Mouse (Mus musculus) MEL (cell line): ENCODE data around the gene Ptprn2. TPM values are rescaled to one million over a fixed set of nuclear protein-coding genes. Genes with fewer than 3 reads are reported as not detected.

ENCODE experiments used
- DNase-seq: peaks from one replicate; pipeline ENCODE4 v3.0.0; 2011; ENCODE audit warnings: low read depth, low spot score
- H3K27ac ChIP-seq: 2 replicates; pipeline ENCODE4 v1.5.1; 2012; ENCODE audit warnings: low read depth, mild to moderate bottlenecking, control low read depth, low read length, moderate library complexity; ENCODE audit not compliant: control insufficient read depth
- H3K27me3 ChIP-seq, 2 experiments: fragments of 150-350 bp in 1 of 2; sonication (generic) in 1 of 2; 2 replicates each; pipeline ENCODE4 v1.6.1; 2012; ENCODE audit warnings: low read length in 2 of 2, mild to moderate bottlenecking in 2 of 2, improper control_type of control experiment in 1 of 2, moderate library complexity in 1 of 2; ENCODE audit not compliant: insufficient read depth in 2 of 2, control insufficient read depth in 1 of 2
- H3K36me3 ChIP-seq, 2 experiments: 2 replicates each; pipeline ENCODE4 v1.6.1; 2012 to 2014; ENCODE audit warnings: low read length in 2 of 2, improper control_type of control experiment in 1 of 2, inconsistent platforms in 1 of 2, mild to moderate bottlenecking in 1 of 2; ENCODE audit not compliant: insufficient read depth in 2 of 2, control insufficient read depth in 1 of 2
- H3K4me1 ChIP-seq, 2 experiments: fragments of 150-350 bp in 1 of 2; sonication (generic) in 1 of 2; 2 replicates each; pipeline ENCODE4 v1.6.1; 2012; ENCODE audit warnings: low read length in 2 of 2, improper control_type of control experiment in 1 of 2, mild to moderate bottlenecking in 1 of 2; ENCODE audit not compliant: insufficient read depth in 2 of 2, control insufficient read depth in 1 of 2
- H3K4me3 ChIP-seq, 2 experiments: fragments of 150-350 bp in 1 of 2; sonication (generic) in 1 of 2; 2 replicates each; pipeline ENCODE4 v1.5.1; 2012; ENCODE audit warnings: low read depth in 2 of 2, low read length in 2 of 2, mild to moderate bottlenecking in 2 of 2, moderate library complexity in 2 of 2, control low read depth in 1 of 2, improper control_type of control experiment in 1 of 2; ENCODE audit not compliant: control insufficient read depth in 1 of 2, insufficient read depth in 1 of 2
- H3K79me2 ChIP-seq: 2 replicates; pipeline ENCODE4 v1.6.1; 2012; ENCODE audit warnings: mild to moderate bottlenecking, low read length, moderate library complexity; ENCODE audit not compliant: control insufficient read depth, poor library complexity, insufficient read depth
- H3K9ac ChIP-seq: 2 replicates; pipeline ENCODE4 v1.6.1; 2012; ENCODE audit warnings: low read depth, mild to moderate bottlenecking, control low read depth, low read length, moderate library complexity; ENCODE audit not compliant: control insufficient read depth, poor library complexity, severe bottlenecking
- H3K9me3 ChIP-seq: fragments of 150-350 bp; sonication (generic); replicated peaks from 2 replicates; pipeline ENCODE4 v1.6.1; 2012; ENCODE audit warnings: mild to moderate bottlenecking, low read length, improper control_type of control experiment, moderate library complexity; ENCODE audit not compliant: insufficient read depth
- CHD1 ChIP-seq: IDR thresholded peaks from 2 replicates; pipeline ENCODE4 v1.6.1; 2012; ENCODE audit warnings: low read depth, mild to moderate bottlenecking, inconsistent platforms, low read length, improper control_type of control experiment
- E2F4 ChIP-seq: IDR thresholded peaks from 2 replicates; pipeline ENCODE4 v1.6.1; 2011; ENCODE audit warnings: low read depth, low read length, improper control_type of control experiment, borderline replicate concordance
- ELF1 ChIP-seq: IDR thresholded peaks from 2 replicates; pipeline ENCODE4 v1.6.1; 2014; ENCODE audit warnings: low read depth, mild to moderate bottlenecking, inconsistent platforms, low read length, improper control_type of control experiment, moderate library complexity
- EP300 ChIP-seq, 2 experiments: IDR thresholded peaks; 2 replicates each; pipeline ENCODE4 v1.6.1; 2011; ENCODE audit warnings: improper control_type of control experiment in 2 of 2, low read length in 2 of 2, low read depth in 1 of 2, mild to moderate bottlenecking in 1 of 2
- GATA1 ChIP-seq: IDR thresholded peaks from 2 replicates; pipeline ENCODE4 v1.6.1; 2011; ENCODE audit warnings: low read depth, low read length, improper control_type of control experiment
- HCFC1 ChIP-seq: IDR thresholded peaks from 2 replicates; pipeline ENCODE4 v1.6.1; 2012; ENCODE audit warnings: low read depth, mild to moderate bottlenecking, inconsistent platforms, low read length, improper control_type of control experiment, moderate library complexity
- MAFK ChIP-seq: IDR thresholded peaks from 2 replicates; pipeline ENCODE4 v1.6.1; 2011; ENCODE audit warnings: low read depth, mild to moderate bottlenecking, low read length, improper control_type of control experiment, borderline replicate concordance
- MAZ ChIP-seq: IDR thresholded peaks from 2 replicates; pipeline ENCODE4 v1.6.1; 2012; ENCODE audit warnings: low read depth, mild to moderate bottlenecking, inconsistent platforms, low read length, improper control_type of control experiment
- MEF2A ChIP-seq: IDR thresholded peaks from 2 replicates; pipeline ENCODE4 v1.6.1; 2014; ENCODE audit warnings: low read depth, mild to moderate bottlenecking, inconsistent platforms, low read length, improper control_type of control experiment; ENCODE audit not compliant: poor library complexity, insufficient replicate concordance, severe bottlenecking; ENCODE audit errors: extremely low read depth
- NRF1 ChIP-seq: IDR thresholded peaks from 2 replicates; pipeline ENCODE4 v1.6.1; 2014; ENCODE audit warnings: low read depth, mild to moderate bottlenecking, inconsistent platforms, low read length, improper control_type of control experiment, moderate library complexity; ENCODE audit not compliant: poor library complexity, insufficient read depth, severe bottlenecking
- POLR2AphosphoS2 ChIP-seq: IDR thresholded peaks from 2 replicates; pipeline ENCODE4 v1.6.1; 2011; ENCODE audit warnings: low read length, improper control_type of control experiment
- POLR2AphosphoS5 ChIP-seq: IDR thresholded peaks from 2 replicates; pipeline ENCODE4 v1.6.1; 2012; ENCODE audit warnings: low read depth, borderline replicate concordance, mild to moderate bottlenecking, inconsistent platforms, low read length, moderate library complexity, mixed read lengths
- SMC3 ChIP-seq: IDR thresholded peaks from 2 replicates; pipeline ENCODE4 v1.6.1; 2011; ENCODE audit warnings: low read depth, low read length, improper control_type of control experiment
- ZKSCAN1 ChIP-seq: IDR thresholded peaks from 2 replicates; pipeline ENCODE4 v1.6.1; 2012; ENCODE audit warnings: low read depth, mild to moderate bottlenecking, inconsistent platforms, low read length, improper control_type of control experiment, moderate library complexity
- ZMIZ1 ChIP-seq: IDR thresholded peaks from 2 replicates; pipeline ENCODE4 v1.6.1; 2012; ENCODE audit warnings: low read depth, mild to moderate bottlenecking, inconsistent platforms, low read length, improper control_type of control experiment, moderate library complexity
- ZNF384 ChIP-seq: IDR thresholded peaks from 2 replicates; pipeline ENCODE4 v1.6.1; 2012; ENCODE audit warnings: low read depth, mild to moderate bottlenecking, inconsistent platforms, low read length, improper control_type of control experiment
- polyA plus RNA-seq, 2 experiments: library from polyadenylated mRNA; stranded (reverse) in 1 of 2; unstranded in 1 of 2; fragments of >175 nt in 1 of 2; fragments of >200 nt in 1 of 2; gene quantifications; 2 replicates each; pipeline versions ENCODE4 v1.2.1 to v1.2.4; 2012; ENCODE audit warnings: low replicate concordance in 2 of 2, low read depth in 1 of 2; ENCODE audit not compliant: insufficient read length in 2 of 2, insufficient read depth in 1 of 2, missing spikeins in 1 of 2
- total RNA-seq: library from RNA; depleted of rRNA; stranded (reverse); fragments of 300-350 nt; gene quantifications from 2 replicates; pipeline ENCODE4 v1.2.3, GENCODE M21; 2012

Ptprn2 gene
- total and polyA plus RNA-seq, 3 experiments = not detected

DNA sequence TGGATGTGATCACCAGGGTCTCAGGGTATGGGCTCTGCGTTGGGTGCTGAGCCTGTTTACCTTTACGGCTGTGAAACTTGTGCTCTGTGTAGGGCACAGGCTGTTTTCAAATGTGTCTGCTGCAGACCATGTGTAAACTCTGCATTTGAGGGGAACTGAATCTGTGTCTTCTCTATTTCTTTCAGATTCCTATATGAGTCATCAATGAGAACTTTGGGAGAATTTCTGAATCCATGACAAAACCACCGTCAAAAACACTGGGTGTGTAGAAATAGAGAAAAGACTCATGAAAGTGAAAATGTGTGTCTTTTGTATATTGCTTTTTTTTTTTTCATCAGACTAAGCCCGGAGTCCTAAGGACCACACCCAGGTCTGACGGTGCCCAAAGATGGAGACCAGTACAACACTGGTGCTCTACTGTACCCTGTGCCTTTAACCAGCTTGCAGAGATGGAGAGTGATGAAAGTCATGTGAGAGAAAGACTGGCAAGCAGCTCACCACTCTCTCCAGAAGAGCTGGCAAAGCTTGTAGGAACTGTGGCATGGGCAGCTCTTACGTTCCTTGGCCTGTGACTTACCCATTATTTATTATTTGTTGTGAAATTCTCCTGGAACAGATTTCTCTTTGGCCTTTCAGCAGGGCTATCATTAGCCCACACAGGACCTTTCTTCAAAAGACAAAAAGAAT lies 25.0 kb upstream of the Ptprn2 start:
- no peaks in the 10 kb centered on the region for H3K4me1 ChIP-seq
- H3K4me3 ChIP-seq = no peak overlapping the region
- no peak overlapping the region for H3K9ac ChIP-seq
- no peaks in the 10 kb centered on the region for H3K27me3 ChIP-seq
- H3K36me3 ChIP-seq = peaks cover 0 to 51% of the 10 kb centered on the region in 2 experiments; a peak in 2 of 4 replicates
- no peak overlapping the region for H3K27ac ChIP-seq
- H3K79me2 ChIP-seq = no peaks in the 10 kb centered on the region; the same call in 1 of the 2 replicates
- no peaks in the 10 kb centered on the region for H3K9me3 ChIP-seq
- no peak for TF ChIP-seq HCFC1
- TF ChIP-seq POLR2AphosphoS5 = no peak
- TF ChIP-seq GATA1 = no peak
- no peak for TF ChIP-seq ZNF384
- TF ChIP-seq MAZ = no peak
- TF ChIP-seq POLR2AphosphoS2 = no peak
- TF ChIP-seq ZKSCAN1 = no peak
- TF ChIP-seq MEF2A = no peak
- no peak for TF ChIP-seq CHD1
- no peak for TF ChIP-seq E2F4
- no peak for TF ChIP-seq NRF1
- no peak for TF ChIP-seq SMC3
- no peak for TF ChIP-seq MAFK
- TF ChIP-seq ZMIZ1 = no peak
- no peak for TF ChIP-seq EP300 (IDR thresholded peaks at IDR 0.05; ENCODE audit: low read depth in 1 of 2, low read length in 2 of 2)
- no peak for DNase-seq

GRCm38 (mm10) chr12:116467030-116467429 lies 18.5 kb upstream of the Ptprn2 start:
- Histone ChIP-seq H3K36me3 (peaks cover 7 to 10% of the 10 kb centered on the region in 2 experiments), H3K27ac (no peak overlapping the region), H3K4me3 (no peak overlapping the region), H3K4me1 (peaks cover 6 to 7% of the 10 kb centered on the region in 2 experiments), H3K27me3 (no peaks in the 10 kb centered on the region), H3K9ac (no peak overlapping the region), H3K79me2 (no peaks in the 10 kb centered on the region), H3K9me3 (no peaks in the 10 kb centered on the region)
- peak; percentile 67 for DNase-seq
- TF ChIP-seq POLR2AphosphoS5 = peak; percentile 46; the same call in 1 of the 2 replicates
- no peak for TF ChIP-seq EP300 (IDR thresholded peaks at IDR 0.05; ENCODE audit: low read depth in 1 of 2, low read length in 2 of 2)
- no peak; the same call in 1 of the 2 replicates for TF ChIP-seq ELF1
- no peak for TF ChIP-seq ZMIZ1
